Mouse (Mus musculus) gastrocnemius, adult 18-20 months (tissue): ENCODE results near the gene Rabgef1. TPM values are rescaled to one million over a fixed set of nuclear protein-coding genes. Genes with fewer than 3 reads are reported as not detected.

Experiments
- DNase-seq: peaks from one replicate; pipeline ENCODE4 v3.0.0; 2021; ENCODE audit warnings: low spot score
- long read RNA-seq, 2 experiments: library from polyadenylated mRNA; stranded (forward); transcript quantifications; one replicate each; pipeline ENCODE4 v2.0.0; 2021
- total RNA-seq, 2 experiments: library from RNA; stranded (reverse); gene quantifications; 2 replicates each; pipeline ENCODE4 v1.2.3; 2021

Rabgef1 gene
- total RNA-seq: 100 to 1,000 TPM in 1 of 2 experiments, 10 to 100 TPM in 1; 91.2 to 116 TPM
- long read RNA-seq, experiment 1, transcript Rabgef1-203 (9 exons, 2,690 nt): major isoform, 110 of 248 reads
- long read RNA-seq, experiment 1, transcript Rabgef1-201 (8 exons, 2,828 nt): minor isoform, 10 of 248 reads
- long read RNA-seq, experiment 1, partial matches to known transcripts: 23 of 248 reads
- long read RNA-seq, experiment 1, other reads (novel, unspliced or antisense): 104 of 248 reads
- long read RNA-seq, experiment 2, transcript Rabgef1-203 (9 exons, 2,690 nt): major isoform, 88 of 216 reads
- long read RNA-seq, experiment 2, transcript Rabgef1-201 (8 exons, 2,828 nt): minor isoform, 5 of 216 reads
- long read RNA-seq, experiment 2, partial matches to known transcripts: 14 of 216 reads
- long read RNA-seq, experiment 2, other reads (novel, unspliced or antisense): 108 of 216 reads

DNA sequence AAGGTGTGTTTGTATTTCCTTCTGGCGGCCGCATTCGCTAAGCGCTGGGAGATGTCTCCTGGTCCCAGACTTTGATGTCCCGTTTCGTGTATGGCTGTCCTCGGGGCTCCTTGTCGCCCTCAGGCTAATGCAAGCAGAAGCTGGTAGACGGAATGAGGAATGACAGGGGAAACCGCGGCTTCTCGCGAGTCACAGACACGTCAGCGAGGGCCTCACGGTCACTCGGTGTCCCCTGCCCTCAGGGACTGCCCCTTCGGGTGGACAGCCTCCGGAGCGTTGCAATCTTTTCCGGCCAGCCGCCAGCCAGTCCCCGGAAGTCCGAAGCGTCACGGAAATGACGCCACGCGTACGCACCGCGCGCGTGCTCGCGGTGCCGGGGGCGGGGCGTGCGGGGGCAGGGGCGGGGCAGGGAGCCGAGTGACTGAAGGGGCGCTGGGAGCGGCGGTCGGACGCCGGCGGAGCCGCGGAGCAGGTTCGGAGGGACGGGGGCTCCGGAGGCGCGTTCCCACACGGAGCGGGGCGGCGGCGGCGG is at the start of gene Rabgef1:
Gene Rabgef1 (plus strand): TSS at position 376 of the 532 bp plus-strand sequence.
- peak; percentile 96 for DNase-seq

DNA sequence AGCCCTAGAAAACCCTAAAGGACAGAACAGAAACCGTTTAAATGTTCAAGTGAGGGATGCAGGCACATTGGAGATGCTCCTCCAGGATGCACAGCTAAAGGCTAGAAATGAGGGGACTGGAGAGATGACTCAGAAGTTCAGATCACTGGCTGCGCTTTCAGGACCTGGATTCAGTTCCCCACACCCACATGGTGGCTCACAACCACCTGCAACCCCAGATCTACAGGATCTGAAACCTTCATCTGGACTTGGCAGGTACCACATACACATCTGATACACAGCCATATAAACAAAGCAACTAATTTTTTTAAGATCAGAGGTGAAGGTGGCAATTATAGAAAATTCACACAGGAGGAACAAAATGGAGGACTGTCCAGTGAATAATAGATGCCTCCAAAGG is 49.2 kb upstream of the Rabgef1 start:
- DNase-seq: no peak

DNA sequence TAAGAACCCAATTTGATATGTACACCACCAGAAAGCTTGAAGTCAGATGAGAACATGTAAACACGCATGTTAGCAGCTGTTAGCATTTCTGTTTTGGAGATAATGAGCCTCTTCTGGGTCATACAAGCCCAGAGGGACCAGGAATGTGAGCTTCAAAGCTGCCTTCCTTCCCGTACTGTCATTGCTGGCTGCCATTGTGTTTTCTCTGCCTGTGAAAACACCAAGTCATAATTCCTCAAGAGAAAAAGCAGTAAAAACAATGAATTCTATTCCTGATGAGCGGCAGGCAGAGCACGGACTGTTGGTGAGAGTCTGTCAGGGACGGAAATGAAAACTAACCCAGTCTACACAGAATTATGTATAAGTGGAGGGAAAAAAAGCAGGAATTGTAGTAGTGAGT is 47.3 kb upstream of the Rabgef1 start:
- no peak for DNase-seq

DNA sequence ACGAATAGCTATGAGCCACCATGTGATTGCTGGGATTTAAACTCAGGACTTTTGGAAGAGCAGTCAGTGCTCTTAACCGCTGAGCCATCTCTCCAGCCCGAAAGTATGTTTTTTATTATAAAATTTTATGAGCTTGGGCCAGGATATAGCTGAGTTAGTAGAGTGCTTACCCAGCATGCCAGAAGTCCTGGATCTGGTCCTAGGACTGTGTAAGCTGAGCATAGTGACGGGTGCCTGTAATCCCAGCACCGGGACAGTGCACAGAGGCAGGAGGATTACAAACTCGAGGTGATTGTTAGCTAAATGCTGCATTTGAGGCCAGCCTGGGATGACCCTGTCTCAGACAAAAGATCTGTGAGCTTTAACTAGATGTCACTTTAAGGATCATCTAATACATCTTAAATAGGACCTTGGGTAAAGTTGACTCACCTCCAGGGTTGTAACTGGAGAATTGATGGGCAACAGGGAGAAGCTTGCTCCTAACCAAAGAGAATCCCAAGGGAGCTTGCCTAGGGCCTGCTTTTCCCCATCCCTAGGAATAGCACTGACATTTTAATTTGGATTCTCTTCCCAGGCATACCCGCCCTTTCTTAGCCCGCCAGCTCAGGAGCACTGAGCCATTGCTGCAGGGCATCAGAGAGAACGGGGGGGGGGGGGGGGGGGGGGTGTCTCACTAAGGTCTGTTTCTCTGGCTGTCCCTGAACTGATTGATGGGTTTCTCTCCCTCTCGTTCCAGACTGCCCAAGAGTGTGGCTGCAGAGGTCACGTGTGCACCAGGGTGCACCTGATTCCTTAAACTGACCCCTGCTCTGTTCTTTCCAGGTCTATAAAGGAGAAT is 42.7 kb upstream of the Rabgef1 start:
- peak; percentile 42 for DNase-seq

DNA sequence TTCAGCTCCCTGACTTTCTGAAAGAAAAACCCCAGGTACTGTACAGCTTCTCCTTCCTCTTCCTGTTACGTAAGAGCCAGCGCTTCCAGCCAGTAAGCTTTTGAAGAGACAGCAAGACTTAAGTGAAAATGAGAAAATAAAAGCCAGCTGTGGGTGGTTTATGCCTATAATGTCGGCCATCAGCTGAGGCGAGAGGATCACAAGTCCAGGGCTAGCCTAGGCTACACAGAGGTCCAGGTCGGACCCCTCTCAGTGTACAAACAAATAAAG is 42.1 kb upstream of the Rabgef1 start:
- DNase-seq: no peak

DNA sequence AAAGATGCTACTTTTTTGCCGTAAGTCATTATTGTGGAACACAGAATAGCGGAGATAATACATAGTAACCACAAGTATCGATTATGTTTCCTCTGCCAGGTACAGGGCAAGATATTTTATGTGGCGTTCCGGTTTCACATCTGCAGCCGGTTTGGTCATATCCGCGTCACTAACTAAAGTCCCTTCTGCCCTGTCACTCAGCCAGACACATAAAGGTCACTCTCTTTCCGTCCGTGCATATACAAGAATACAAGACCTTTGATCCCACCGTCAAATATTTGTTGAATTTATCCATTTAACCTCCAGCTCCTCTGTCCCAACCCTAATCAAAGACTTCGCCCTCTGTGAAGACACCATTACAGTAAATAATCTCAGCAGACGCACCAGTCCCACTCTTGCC is 35.0 kb upstream of the Rabgef1 start:
- DNase-seq: no peak

DNA sequence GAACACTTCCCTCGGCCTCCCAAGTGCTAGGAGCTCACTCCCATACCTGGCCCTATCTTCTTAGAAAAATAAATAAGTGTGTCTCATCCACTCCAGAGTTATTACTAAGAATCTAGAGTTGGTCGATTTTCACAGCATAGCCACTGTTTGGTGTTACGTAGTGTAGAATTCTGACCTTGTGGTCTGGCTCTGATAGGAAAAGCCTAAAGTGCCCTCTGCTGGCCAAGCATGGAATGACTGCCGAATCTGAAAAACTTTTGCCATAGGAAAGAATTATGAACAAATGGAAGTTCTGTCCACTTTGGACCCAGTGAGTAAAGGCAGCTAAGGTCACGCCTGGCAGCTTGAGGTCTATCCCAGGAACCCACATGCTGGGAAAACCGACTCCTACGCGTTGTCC is 32.2 kb upstream of the Rabgef1 start:
- DNase-seq: peak; percentile 83

DNA sequence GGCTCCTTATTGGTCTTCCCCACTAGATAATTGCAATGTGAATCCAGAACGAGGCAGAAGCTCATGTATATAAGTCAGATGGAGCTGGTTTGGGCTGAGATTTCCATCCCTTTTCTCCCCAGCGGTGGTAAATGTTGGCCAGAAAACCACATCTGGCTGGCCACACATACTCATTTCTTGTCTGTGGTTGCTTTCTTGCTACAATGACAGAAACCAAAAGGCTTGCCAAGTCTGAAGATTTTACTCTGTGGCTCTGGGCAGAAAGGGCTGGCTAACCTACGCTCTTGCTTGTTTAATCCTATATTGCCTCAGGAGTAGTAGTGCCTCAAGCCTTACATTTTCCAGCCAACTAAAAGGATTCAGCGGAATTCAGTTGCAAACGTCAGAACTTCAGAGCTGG is 30.5 kb upstream of the Rabgef1 start:
- DNase-seq: no peak

DNA sequence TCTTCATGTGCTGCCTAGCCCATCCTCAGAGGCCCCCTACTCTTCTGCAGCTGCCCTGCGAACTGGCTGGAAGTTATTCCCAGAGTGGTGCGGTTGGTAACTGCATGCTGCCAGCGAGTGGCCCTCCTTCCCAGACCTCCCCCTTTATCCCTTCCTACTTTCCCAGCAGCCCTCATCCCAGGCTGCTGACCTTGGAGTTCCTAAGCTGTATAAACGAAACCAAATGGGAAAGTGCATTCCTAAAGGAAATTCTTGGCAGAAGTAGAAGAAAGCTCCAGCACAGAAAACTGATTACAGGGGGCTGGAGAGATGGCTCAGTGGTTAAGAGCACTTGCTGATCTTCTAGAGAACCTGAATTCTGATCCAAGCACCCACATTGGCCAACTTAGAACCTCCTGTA is 29.6 kb upstream of the Rabgef1 start:
- DNase-seq: no peak

DNA sequence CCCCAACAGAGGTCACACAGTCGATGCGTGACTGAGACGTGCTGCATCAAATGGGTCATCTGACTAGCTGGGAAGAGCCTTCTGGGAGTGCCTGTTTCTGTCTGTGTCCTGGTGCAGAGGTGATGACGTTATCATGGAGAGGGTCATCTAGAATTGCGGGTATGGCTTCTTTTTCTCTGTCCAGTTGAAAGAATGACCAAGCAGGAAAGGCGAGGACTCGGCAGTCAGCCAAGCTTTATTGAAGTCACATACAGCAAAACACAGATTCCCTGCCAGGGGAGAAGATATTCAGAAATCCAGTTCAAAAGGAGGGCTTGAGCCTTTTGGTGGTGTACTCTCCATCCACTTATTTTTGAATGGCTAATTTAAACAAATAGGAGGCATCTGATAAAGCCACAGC is 28.5 kb upstream of the Rabgef1 start:
- DNase-seq: no peak

DNA sequence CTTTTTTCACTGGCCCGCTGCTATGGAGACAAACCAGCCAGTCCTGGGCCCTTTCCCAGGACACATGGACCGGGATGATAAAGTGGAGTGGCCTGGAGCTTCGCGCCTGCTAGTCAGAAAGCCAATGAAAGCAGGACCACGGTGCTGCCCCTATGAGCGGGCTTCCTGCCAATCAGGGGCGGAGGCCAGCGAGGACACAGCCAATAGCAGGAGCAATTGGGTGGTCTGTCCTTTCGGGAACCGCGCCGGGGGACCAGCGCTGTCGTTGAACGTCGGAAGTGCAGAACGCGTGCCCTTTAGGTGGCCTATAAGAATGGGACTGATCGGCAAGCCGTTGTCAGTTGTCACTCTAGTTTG is 27.6 kb upstream of the Rabgef1 start:
- peak; percentile 63 for DNase-seq

DNA sequence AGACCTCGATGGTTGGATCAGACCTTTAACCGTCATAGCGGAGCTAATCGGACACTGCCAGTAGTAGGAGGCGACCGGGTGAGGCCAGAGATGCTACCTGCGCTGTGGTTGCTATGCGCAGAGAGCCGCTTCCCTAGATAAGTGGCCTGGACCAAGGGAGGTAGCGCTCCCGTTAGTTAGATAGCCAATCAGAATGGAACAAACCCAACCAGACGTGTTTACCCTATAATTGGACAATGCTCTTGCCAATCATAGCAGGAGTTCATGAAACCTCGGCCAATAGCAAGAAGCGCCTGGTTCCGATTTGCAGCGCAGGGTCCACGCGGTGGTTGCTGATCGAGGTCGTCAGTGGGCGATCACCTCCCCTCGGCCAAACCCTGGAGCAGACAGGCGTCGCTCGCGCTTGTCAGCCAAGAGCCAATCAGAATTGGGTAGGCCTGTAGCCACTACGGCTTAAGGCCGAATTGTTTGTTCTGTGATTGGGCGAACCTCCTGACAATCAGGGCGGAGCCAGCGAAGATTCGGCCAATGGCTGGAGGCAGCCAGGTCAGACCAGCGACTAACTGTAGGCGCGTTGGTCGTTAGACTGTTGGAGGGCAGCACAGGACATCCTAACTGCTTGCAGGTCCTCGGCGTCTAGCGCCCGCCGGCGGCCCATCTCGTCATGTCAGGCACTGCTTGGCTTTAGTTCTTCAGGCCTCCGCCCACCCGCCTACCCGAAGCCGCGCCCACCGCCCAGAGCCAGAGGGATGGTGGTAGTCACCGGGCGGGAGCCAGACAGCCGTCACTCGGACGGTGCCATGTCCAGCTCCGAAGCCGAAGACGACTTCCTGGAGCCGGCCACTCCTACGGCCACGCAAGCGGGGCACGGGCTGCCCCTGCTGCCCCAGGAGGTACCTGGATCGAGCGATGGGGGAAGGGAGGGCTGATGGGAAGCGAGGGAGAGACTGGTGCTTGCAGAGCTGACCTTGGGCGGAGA is 27.0 kb upstream of the Rabgef1 start, which contains the start of gene Kctd7:
Gene Kctd7 (plus strand): TSS at position 528 of the 979 bp plus-strand sequence.
- DNase-seq: peak; percentile 98

DNA sequence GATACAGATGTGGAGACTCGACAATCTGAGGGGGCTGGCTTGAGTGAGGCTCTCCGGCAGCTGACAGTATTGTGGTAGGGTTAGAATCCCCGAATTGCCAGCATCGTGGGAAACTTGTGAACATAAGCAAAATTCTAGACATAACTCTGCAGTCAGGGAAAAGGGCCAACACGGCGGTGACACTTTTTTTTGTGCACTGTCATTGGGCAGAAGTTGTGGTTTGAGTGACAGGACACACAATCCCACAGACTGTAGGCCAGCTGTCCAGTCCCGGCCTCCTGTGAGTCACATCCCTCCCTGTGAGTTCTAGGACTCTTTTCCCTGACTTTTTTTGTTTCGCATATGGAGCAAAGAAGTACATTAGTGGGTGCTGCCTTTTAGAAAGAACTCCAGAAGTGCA is 25.6 kb upstream of the Rabgef1 start:
- no peak for DNase-seq

DNA sequence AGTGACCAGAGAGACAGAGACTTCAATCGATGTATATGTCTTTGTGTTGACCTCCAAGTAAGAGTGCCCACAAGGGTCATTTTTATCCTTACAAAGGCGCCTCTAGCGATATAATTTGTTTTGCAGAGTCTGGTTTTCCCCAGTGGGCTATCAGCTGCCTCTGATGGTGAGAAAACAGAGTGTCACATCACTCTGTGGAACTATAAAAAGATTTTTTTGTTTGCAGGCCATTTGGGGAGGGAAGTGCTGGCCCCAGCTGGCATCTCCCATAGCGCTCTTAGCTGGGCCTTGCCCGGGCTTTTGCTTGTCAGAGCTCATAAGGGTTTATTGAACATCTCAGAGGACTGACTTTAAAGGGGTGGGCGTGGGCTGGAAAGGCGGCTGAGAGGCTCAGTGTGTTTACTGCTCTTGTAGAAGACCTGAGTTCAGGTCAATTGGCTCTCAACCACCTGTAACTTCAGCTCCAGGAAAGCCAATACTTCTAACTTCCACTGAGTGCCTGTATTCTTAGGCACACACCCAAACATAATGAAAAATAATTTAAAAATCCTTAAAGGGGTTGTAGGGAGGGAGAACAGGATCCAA is 21.8 kb upstream of the Rabgef1 start:
- DNase-seq: no peak

DNA sequence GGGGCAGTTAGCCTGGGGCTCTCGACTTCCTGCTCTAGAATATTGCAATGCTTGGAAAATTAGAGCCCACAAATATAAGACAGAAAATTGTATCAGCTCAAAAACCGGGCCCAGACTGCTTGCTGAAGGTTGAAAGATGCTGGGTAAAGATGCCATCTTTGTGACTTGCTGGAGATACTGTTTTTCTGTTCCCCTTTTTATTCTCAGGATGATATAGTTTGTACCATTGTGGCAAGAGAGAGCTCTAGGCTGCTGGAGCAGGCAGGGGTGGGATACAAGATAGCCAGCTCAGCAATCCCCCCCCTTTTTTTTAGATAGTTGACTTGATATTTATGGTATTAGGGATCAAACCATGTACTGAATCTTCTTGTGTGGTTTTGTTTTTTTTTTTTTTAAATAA is 17.3 kb upstream of the Rabgef1 start:
- DNase-seq: no peak

DNA sequence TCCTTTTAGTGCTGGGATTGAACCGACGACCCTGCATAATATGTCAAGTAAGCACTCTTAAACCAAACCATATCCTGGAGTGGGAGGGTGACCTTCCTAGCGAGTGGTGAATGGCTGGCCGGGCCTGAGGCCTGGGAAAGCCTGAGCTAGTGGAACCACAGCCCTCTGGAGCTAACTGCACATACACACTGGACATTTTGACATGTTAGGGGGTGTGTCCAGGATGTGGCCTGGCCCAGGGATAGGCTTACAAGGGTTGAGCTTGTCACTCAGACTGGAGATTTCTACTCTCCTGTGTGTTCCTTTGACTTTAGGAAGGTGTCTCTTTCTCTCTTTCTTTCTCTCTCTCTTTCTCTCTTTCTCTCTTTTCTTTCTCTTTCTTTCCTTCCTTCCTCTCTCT is 13.1 kb upstream of the Rabgef1 start:
- no peak for DNase-seq

DNA sequence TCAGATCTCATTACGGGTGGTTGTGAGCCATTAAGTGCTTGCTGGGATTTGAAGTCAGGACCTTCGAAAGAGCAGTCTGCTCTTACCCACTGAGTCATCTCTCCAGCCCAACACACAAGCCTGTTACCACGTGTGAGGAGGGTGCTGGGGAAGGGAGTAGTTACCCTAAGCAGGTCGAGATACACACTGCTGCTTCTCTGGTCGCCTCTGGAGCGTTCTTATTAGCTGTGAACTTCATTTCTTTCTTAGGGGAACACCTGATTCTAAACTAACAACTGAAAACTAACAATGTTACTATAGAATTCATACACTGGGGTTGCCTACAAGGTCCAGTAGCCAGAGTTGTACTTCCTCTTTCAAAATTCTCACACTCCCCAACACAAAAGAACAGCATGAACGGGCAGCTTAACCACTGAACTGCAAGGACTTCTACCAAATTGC is 11.8 kb upstream of the Rabgef1 start:
- DNase-seq: no peak

DNA sequence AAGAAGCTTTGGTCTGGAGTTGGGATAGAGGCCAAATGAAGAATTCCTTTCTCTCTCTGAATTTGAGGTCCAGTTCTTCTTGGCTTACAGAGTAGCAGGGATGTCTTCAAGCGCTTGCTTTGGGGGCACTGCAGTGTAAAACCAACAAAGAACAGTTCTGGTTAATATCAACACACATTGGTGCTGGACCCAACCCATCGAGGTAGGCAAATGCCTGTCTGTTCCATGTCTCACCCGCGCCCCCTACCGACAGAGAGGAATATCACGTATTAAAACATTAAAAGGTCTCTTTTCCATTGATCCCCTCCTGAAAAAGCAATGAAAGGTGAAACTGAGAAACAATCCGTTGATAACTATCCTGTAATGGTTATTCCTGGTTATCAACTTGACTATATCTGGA is 7.9 kb upstream of the Rabgef1 start:
- peak; percentile 82 for DNase-seq

DNA sequence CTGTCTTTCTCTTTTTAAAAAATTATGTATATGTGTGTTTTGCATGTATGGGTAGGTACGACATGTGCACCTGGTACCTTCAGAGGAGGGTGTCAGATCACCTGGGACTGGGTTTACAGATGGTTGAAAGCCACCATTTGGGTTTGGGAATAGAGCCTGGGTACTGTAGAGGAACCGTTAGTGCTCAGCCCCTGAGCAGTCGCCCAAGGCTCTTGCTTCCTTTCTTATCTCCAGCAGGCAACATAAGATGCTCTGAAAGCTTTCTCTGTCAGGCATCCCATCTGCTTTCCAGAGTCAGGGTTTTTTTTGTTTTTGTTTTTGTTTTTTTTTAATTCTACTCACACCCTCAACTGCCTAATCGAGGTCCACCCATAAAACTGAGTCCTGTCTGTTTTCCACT is 6.4 kb upstream of the Rabgef1 start:
- DNase-seq: no peak

DNA sequence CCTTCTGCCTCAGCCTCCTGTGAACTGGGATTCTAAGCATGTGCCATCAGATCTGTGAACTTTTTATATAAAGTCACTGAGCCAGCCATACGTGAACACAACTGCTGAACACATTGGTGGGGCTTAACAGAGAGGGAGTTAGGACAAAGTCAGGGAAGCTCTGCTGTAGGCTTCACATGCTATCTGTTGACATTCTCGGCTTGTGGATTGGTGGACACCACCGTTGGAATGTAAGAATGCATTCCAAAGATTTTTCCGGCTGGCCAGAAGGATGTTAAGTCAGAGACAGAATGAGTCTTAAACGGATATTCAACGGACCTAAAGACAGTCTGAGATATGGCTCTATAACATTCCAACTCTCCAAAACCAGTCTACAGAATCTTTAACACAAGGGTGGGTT is 2.5 kb upstream of the Rabgef1 start:
- DNase-seq: no peak
